Mouse (Mus musculus): ENCODE data around the gene Pakap.

Pakap gene

GRCm38 (mm10) chr4:57672996-57673906, 105.3 kb downstream of the Pakap start:
- DNase-seq (ENCODE audit: inconsistent ontology term), result peak; percentile 66

DNA sequence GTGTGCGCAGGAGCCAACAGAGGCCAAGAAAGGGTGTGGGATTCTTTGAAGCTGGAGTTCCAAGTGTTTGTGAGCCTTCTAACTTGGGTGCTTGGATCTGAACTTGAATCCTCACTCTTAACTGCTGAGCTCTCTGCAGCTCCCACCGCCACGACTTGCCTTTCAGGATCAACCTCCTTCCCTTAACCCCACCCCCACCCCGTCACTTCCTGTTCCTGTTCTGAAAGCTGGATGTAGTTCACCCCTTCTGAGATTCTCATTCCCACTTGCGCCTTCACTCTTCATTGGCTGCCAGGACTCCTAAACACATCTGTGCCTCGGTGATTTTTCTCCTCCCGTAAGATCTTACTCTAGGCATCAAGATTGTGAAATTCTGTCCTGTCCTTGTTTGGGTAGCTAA, 106.4 kb downstream of the Pakap start:
- DNase-seq (ENCODE audit: inconsistent ontology term), result no peak

DNA sequence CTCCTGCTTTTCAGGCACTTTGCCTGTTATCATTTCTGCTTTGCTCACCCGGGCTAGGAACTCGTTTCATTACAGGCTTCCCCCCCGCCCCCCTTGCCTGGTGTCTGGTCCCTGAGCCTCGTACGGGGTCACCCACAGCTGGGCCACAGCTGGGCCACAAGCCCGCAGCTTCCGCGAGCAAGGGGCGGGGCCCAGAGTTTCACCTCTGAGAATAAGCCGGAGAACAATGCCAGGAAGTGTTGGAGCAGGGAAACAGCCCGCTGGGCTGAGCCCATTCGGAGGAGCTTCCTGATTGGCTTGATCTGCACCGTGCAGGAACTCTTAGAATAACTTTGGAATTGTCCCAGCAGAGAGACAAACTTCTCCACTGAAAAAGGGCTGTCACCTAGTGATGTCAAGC, 107.4 kb downstream of the Pakap start:
- DNase-seq (ENCODE audit: inconsistent ontology term), result peak; percentile 21

DNA sequence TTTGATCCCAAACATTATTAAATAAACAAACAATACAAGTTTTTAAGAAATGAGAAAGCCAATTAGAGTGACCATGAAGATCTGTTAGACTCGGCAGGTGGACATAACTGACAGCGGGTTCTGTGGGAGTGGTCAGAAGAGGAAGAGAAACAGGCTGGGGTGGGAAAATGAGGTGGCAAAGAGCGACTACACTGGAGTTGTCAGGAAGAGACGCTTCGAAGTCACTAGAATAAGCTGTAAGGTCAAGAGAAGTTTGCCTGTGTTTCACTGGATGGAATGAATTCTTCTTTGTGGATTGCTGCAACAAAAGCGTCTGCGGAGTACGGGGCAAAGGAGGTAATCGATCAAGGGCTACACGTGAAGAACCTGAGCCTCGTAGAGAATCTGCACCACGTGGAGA, 109.9 kb downstream of the Pakap start:
- DNase-seq (ENCODE audit: inconsistent ontology term), result no peak

GRCm38 (mm10) chr4:57678991-57679457, 111.0 kb downstream of the Pakap start:
- no peak for DNase-seq (ENCODE audit: inconsistent ontology term)

GRCm38 (mm10) chr4:57680186-57680585, 112.2 kb downstream of the Pakap start:
- DNase-seq (ENCODE audit: inconsistent ontology term), result no peak

DNA sequence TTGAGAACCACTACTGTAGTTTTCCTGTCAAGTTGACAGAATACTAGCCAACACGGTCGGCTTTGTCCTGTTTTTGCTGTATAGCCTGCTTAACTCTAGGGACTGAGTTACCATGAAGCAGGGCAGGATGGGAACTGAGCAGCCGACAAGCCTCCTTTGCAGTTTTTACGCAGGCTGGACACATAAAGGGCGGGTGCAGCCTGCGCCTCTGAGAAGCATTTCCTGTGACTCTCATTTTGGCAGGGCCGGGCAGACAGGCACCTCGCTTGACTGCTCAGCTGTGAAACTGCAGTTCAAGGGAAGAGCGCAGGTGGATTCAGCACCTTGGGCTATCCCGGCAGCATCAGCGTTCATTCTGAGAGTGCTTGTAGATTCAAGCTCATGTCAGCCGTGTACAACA, 113.5 kb downstream of the Pakap start:
- peak; percentile 52 for DNase-seq (ENCODE audit: inconsistent ontology term)

GRCm38 (mm10) chr4:57682341-57682740, 114.4 kb downstream of the Pakap start:
- no peak for DNase-seq (ENCODE audit: inconsistent ontology term)

DNA sequence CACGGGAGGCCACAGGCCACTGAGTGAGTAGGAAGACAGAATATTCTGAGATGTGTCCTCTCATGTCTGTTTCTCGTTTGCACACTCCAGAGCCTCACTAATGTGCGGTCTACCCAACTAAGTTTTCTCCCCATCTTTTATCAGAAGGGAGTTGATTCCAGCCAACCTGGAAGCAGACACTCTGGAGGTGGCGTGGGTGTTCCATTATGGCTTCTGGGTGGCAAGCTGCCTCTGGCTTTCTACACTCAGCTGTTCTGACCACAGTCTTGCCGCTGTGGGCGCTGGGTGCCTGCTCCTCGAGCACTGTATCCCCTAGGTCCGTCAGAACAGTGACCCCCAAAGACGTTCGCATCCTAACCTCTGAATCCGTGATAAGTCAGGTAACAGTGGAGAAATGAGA, 115.0 kb downstream of the Pakap start:
- DNase-seq (ENCODE audit: inconsistent ontology term), result no peak

- DNase-seq (ENCODE audit: inconsistent ontology term), result no peak
Measured at GRCm38 (mm10) chr4:57684676-57685215, 116.8 kb downstream of the Pakap start.

- DNase-seq (ENCODE audit: inconsistent ontology term), result no peak
Measured at GRCm38 (mm10) chr4:57686736-57687135, 118.8 kb downstream of the Pakap start.

DNA sequence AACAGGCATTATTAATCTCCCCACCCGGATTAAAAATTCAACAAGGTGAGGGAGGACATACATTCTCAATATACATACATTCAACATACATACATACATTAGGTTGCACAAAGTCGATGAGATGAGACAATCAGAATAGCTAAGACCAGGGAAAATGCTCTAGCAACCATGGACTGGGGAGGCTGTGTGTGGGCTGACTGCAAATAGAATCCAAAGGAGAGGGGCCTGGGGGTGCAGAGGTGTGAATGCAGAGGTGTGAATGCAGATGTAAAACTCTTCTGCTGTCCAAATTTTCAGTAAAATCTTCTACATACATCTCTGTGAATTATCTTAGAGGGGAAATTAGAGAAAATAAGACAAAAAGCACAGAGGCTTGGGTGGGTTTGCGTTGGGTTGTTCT, 119.6 kb downstream of the Pakap start:
- no peak for DNase-seq (ENCODE audit: inconsistent ontology term)

DNA sequence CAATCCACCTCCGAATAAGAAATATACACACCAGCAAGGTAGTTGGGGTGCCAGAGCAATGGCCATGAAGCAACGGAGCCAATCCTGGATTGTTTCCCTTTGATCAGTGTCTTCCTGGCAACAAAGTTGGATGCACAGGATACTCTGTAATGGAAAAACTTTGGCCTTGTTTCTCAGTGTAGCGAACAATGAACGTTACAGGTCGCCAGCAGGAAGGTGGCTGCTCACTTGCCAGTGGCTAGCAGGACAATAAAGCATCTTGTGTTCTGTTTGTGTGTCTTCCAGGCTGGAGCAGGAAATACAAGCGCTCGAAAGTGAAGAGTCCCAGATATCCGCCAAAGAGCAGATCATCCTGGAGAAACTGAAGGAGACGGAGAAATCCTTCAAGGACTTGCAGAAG, 120.2 kb downstream of the Pakap start:
- DNase-seq (ENCODE audit: inconsistent ontology term), result no peak

GRCm38 (mm10) chr4:57690001-57690400, 122.0 kb downstream of the Pakap start:
- DNase-seq (ENCODE audit: inconsistent ontology term), result no peak

- no peak for DNase-seq (ENCODE audit: inconsistent ontology term)
Measured at GRCm38 (mm10) chr4:57690805-57691204, 122.8 kb downstream of the Pakap start.

- no peak for DNase-seq (ENCODE audit: inconsistent ontology term)
Measured at GRCm38 (mm10) chr4:57694356-57695136, 126.6 kb downstream of the Pakap start.

- DNase-seq (ENCODE audit: inconsistent ontology term), result no peak
Measured at GRCm38 (mm10) chr4:57696955-57697354, 129.0 kb downstream of the Pakap start.

DNA sequence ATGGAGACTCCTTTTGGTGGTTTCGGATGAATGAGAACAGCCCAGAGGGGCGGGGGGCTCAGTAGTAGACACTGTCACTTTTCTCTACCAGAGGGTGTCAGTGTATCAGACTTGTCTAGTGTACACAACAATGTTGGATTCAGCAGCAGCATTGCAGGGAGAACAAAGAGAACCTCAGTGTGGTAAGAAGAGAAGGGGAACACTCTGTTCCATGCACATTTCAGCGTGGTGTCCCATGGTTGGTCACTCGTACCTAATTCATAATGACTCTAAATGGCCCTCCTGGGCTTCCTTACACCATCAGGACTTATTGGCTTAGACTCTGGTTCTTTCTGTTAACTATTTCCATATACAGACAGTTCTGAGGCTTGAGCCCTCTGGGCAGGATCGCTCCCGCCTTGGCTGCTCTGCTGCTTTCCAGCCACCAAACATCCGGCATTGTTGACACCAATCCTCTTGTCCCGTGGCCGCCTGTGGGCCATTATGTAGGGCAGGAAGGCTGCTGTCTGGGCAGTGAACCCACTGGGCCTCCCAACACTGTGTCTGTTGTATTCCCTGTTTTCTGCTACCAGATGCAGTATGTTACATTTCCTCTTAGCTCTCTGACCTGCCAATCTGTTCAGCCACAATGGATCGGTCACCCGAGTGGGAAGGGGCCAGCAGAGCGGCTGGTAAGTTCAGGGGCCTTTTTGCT, 130.1 kb downstream of the Pakap start:
- peak; percentile 32 for DNase-seq (ENCODE audit: inconsistent ontology term)

- DNase-seq (ENCODE audit: inconsistent ontology term), result peak; percentile 22
Measured at GRCm38 (mm10) chr4:57701576-57701975, 133.6 kb downstream of the Pakap start.

DNA sequence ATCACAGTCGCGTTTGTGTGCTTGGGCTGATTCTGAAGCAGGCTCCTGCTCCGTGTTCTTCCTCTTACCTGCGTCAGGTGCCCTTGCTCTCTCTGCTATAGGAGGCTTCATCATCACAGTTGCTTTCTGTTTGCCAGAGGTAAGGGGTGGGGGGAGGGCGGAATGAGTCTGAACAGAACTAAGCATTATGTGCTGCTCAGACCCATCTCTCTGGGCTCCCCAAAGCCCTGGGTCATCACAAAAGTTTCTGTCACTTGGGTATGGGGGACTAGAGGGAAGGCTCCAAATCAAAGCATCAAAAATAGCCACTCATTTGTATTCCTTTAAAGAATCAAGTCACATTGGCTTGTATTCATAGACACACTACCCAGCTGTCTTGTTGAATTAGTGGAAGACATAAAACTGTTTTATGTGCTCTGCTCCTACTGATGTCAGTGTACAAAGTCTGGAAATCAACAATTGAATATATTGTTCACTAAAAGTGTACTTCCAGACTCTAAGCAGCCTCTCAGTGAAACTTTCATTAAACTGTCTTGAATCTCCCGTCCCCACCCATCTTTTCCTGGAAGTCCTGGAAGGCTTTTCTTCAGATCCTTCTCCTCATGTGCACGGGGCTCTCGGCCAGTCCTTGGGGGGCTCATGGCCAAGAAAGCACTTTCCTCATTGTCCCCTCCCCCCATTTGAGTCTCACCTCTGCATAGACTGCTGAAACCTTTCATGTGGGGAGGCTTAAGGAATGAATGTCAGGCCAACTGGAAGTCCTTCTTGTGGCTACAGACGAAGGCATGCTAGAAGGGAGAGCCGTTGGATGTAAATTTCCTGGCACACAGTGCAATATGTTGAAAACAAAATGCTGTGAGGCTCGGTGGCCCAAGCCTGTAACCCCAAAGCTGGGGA, 135.8 kb downstream of the Pakap start:
- DNase-seq (ENCODE audit: inconsistent ontology term), result no peak

DNA sequence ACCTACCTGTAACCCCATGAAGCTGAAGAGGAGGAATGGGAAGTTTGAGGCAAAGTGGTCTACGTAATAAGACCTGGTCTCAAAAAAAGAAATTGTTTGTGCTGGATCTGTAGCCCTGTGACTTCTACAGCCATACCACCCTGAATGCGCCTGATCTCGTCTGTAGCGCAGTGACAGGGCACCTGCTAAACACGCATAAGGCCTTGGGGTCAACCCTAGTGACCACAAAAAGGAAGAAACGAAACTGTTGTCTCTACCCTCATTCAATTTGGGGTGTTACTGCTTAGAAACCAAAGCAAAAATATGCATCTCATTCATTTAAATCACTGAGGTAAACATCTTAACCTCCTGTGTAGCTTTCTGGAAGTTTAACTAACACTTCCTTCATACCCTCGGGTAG, 136.6 kb downstream of the Pakap start:
- DNase-seq (ENCODE audit: inconsistent ontology term), result no peak
